Mouse (Mus musculus) heart, postnatal 0 days (tissue): Measurements from ENCODE around the gene Hspd1.

Experiments
- CTCF ChIP-seq: IDR thresholded peaks from 2 replicates; pipeline ENCODE4 v1.5.1; 2016; ENCODE audit warnings: antibody characterized with exemption, control low read depth, low read depth
- EP300 ChIP-seq: IDR thresholded peaks from 2 replicates; pipeline ENCODE4 v1.6.1; 2016; ENCODE audit warnings: antibody characterized with exemption, low read depth

DNA sequence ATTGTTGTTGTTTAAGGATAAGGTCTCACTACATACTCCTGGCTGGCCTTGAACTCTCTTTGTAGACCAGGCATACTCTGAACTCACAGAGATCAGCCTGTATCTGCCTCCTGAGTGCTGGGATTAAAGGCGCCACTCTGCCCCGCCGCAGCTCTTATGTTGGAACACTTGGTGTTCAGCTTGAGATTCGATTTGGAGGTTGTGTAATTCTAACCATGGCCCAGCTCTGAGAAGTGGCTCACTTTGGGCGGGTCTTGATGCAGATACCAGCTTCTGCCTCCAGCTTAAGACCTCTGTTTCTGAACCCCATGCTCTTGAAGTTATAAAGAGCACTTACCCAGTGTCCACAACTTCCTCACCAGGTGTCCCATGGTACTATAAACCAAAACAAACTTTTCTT, 41.7 kb upstream of the Hspd1 start:
- TF ChIP-seq EP300 (no peak), CTCF (no peak)
